Mouse (Mus musculus): ENCODE measurements around the gene Tspan5.

DNA sequence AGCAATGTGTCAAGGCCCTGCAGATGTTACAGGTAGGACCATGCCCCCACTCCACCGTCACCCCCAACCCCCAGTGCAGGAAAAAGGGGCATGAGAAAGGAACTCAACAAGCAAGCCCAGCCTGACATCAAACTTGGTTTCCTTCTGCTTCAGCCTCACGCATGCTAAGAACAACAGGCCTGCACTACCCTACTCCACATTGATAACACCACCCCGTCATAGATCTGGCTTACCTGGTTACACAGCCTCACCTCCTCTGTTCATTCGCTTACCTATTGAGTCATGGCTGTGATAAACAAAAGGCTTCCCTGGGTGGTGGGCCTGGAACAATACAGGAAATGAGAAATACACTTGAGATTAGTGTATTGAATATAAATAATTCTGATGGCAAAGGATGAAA lies 26.8 kb upstream of the Tspan5 start:
- TF ChIP-seq CTCF (IDR thresholded peaks at IDR 0.05; ENCODE audit: low read depth): no peak
- no peak for TF ChIP-seq EP300 (IDR thresholded peaks at IDR 0.05; ENCODE audit: low read depth)
